Mouse (Mus musculus) heart, embryonic 15.5 days (tissue): ENCODE measurements at regions not wholly inside any gene's neighbourhood (a gene's known extent, or its start where the extent isn't known, plus 50 kb on each side); places are given as distances from the start of the nearest gene placed in this dataset.

Experiments
- ATAC-seq: fragments of 200-750 bp; cut with Nextera tagmentation; replicated peaks from 2 replicates; pipeline ENCODE4 v1.8.0; 2017; ENCODE audit warnings: low read depth, moderate TSS enrichment; ENCODE audit not compliant: insufficient number of reproducible peaks, insufficient read depth, low FRiP score
- H3K27ac ChIP-seq: fragments of 300-500 bp; sonication (generic); 2 replicates; pipeline ENCODE4 v1.5.1; 2015; ENCODE audit warnings: mild to moderate bottlenecking, inconsistent platforms
- H3K27me3 ChIP-seq: fragments of 300-500 bp; sonication (generic); 2 replicates; pipeline ENCODE4 v1.6.1; 2015; ENCODE audit warnings: inconsistent platforms
- H3K36me3 ChIP-seq: fragments of 300-500 bp; sonication (generic); 2 replicates; pipeline ENCODE4 v1.6.1; 2015; ENCODE audit warnings: mild to moderate bottlenecking, inconsistent platforms
- H3K4me1 ChIP-seq: fragments of 300-500 bp; sonication (generic); replicated peaks from 2 replicates; pipeline ENCODE4 v1.6.1; 2015; ENCODE audit warnings: inconsistent platforms
- H3K4me2 ChIP-seq: fragments of 300-500 bp; sonication (generic); 2 replicates; pipeline ENCODE4 v1.6.1; 2015; ENCODE audit warnings: inconsistent platforms, mild to moderate bottlenecking, moderate library complexity
- H3K4me3 ChIP-seq: fragments of 300-500 bp; sonication (generic); 2 replicates; pipeline ENCODE4 v1.5.1; 2015; ENCODE audit warnings: mild to moderate bottlenecking, inconsistent platforms
- H3K9ac ChIP-seq: fragments of 300-500 bp; sonication (generic); 2 replicates; pipeline ENCODE4 v1.6.1; 2015; ENCODE audit warnings: mild to moderate bottlenecking, inconsistent platforms
- H3K9me3 ChIP-seq: fragments of 300-500 bp; sonication (generic); replicated peaks from 2 replicates; pipeline ENCODE4 v1.6.1; 2016; ENCODE audit warnings: inconsistent platforms
- WGBS: fragments of 180-500 bp; shearing (Covaris S2); methylation state at CpG from one replicate; pipeline ENCODE4 v1.1.7; 2015; ENCODE audit warnings: mixed read lengths; 5-methylcytosine and 5-hydroxymethylcytosine counted together

DNA sequence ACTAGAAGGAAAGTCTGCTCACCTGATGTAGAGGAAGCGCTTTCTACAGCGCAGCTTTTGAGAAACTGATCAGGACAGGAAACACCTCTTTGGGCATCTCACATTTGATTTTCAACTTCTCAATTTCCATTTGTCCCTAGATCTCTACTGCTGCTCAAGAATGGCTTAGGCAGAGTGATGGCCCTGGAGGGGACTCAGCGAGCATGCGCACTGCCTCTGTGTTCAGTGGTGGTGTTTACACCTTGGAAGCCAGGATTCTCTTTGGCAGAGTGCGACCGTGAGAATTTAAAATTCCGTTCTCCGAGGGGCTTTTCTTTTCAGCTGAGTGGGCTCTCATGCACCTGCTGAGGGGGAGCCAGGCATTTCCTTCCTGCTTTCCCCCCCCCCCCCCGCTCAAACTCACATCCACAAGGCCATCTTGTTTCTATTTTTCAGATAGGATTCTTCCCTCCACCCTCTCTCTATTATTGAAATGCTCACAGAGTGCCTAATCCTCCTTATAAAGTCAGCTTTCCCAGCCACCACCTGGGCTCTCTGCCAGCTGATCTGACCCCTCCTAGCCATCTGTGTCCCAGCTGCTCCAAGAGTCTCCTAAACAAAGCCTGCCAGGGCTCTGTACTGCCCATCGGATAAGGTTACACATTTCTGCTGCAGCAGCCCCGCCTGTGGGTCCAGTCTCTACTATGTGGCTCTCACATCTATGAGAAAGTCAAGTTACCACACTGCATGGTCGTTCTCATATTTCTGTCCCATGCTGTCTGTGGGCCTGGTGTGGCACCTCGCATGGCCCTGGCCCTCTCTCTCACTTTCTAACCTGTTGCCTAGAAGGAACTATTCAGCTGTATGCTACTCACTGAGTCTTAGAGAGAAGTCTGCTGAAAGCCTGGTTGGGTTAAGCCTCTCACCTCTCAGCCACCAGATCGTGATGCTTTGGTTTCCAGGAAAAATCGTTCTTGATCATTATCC, 252.2 kb downstream of the Ankrd50 start:
- no peaks in the 10 kb centered on the region for H3K36me3 ChIP-seq

DNA sequence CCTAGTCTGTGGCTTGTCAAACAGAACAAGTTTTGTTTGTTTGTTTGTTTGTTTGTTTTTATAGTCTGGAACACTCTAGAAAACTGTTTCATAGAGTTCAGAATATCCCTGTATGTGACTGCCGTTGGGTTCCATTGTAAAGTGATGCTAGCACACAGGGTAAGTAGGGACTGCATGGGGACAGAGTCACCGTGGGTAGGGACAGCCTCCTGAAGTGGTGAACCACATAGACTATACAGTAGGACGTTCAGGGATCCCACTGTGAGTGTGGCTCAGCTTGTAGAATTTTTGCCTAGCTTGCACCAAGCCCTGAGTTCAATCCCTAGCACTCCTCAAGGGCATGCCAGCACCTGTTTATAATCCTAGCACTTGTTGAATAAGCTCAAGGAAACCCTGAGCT, 253.1 kb downstream of the Ankrd50 start:
- Histone ChIP-seq H3K27ac (peak overlapping the region; percentile 83), H3K9ac (no peak overlapping the region), H3K4me3 (no peak overlapping the region), H3K9me3 (no peaks in the 10 kb centered on the region), H3K4me1 (peaks cover 21% of the 10 kb centered on the region), H3K4me2 (no peak overlapping the region), H3K27me3 (no peaks in the 10 kb centered on the region), H3K36me3 (no peaks in the 10 kb centered on the region)
- ATAC-seq: no peak
- WGBS: 80% methylated on average over 3 of the region's 3 CpGs

More for the DNA sequence above, 252.2 kb downstream of the Ankrd50 start:
- Histone ChIP-seq H3K4me2 (peak overlapping the region; percentile 43), H3K9ac (no peak overlapping the region), H3K9me3 (no peaks in the 10 kb centered on the region), H3K4me1 (peaks cover 21% of the 10 kb centered on the region), H3K27me3 (no peaks in the 10 kb centered on the region), H3K27ac (peak overlapping the region; percentile 83), H3K4me3 (no peak overlapping the region)
- 43% methylated on average over 15 of the region's 15 CpGs for WGBS
- ATAC-seq: peak; percentile 89

DNA sequence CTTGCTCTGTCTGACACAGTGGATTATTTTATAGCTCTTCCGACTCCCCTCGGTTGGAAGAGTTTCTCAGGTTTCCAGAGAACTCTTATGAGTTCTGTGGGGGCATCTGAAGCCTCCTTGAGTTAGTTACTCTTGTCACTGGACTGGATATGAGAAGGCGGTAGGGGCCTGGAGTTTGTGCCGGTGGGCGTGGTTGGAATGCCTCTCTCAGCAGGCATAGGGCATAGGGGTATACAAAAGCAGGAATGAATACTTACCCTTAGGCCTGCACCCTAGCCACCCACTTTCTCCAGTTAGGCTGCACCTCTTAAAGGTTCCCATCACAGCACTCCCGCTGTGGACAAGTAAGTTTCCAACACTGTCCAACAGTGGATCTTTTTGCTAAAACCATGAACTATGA, 253.8 kb downstream of the Ankrd50 start:
- no peaks in the 10 kb centered on the region for H3K27me3 ChIP-seq
- ATAC-seq: no peak
- no peak overlapping the region for H3K4me2 ChIP-seq
- H3K27ac ChIP-seq: no peak overlapping the region
- WGBS: 89% methylated on average over 6 of the region's 6 CpGs
- H3K4me1 ChIP-seq: peaks cover 21% of the 10 kb centered on the region
- no peaks in the 10 kb centered on the region for H3K9me3 ChIP-seq
- no peak overlapping the region for H3K9ac ChIP-seq
- no peak overlapping the region for H3K4me3 ChIP-seq
- H3K36me3 ChIP-seq: no peaks in the 10 kb centered on the region

DNA sequence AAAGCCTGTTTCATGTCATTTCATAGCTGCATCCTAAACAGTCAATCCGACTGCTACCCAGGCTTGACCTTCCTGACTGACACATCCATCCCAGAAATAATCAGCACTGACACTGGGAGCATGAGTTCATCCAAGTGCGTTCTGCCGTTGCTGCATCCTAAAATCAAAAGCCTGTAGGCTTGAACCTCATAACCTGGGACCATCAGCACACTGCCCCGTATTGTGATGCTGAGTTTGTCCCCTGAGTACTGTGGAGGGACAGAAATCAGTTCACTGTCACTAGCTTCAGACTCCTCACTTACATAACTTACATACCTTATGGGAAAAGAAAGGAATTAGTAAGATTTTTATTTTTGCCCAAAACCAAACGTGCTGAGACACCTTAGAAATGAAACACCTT, 255.0 kb downstream of the Ankrd50 start:
- H3K9ac ChIP-seq: no peak overlapping the region
- no peaks in the 10 kb centered on the region for H3K36me3 ChIP-seq
- no peaks in the 10 kb centered on the region for H3K9me3 ChIP-seq
- peaks cover 21% of the 10 kb centered on the region for H3K4me1 ChIP-seq
- no peak overlapping the region for H3K4me2 ChIP-seq
- H3K4me3 ChIP-seq: no peak overlapping the region
- no peak for ATAC-seq
- no peaks in the 10 kb centered on the region for H3K27me3 ChIP-seq
- 71% methylated on average over 5 of the region's 5 CpGs for WGBS
- peak overlapping the region; percentile 8; the same call in 1 of the 2 replicates for H3K27ac ChIP-seq

DNA sequence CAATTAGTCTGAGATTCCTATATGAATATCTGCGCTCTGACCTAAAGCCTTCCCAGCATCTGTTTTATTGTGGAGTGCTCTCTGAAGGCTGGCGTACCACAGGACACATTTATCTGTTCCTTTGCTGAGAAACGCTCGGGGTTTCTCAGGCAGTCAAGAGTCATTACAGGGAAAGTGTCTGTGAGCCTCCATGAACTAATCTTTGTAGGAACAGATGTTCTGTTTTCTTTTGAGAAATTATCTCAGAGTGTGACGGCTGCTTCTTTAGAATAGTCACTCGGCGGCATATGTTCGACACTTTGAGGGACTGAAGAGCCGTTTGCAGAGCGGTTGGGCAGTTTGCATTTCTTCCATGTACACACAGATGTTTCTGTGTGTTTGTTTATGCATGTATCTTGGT, 255.6 kb downstream of the Ankrd50 start:
- no peak overlapping the region for H3K4me3 ChIP-seq
- WGBS: 37% methylated on average over 10 of the region's 10 CpGs
- ATAC-seq: no peak
- H3K9ac ChIP-seq: no peak overlapping the region
- H3K4me1 ChIP-seq: peaks cover 21% of the 10 kb centered on the region
- H3K36me3 ChIP-seq: no peaks in the 10 kb centered on the region
- no peak overlapping the region for H3K27ac ChIP-seq
- no peak overlapping the region for H3K4me2 ChIP-seq
- H3K9me3 ChIP-seq: no peaks in the 10 kb centered on the region
- no peaks in the 10 kb centered on the region for H3K27me3 ChIP-seq

DNA sequence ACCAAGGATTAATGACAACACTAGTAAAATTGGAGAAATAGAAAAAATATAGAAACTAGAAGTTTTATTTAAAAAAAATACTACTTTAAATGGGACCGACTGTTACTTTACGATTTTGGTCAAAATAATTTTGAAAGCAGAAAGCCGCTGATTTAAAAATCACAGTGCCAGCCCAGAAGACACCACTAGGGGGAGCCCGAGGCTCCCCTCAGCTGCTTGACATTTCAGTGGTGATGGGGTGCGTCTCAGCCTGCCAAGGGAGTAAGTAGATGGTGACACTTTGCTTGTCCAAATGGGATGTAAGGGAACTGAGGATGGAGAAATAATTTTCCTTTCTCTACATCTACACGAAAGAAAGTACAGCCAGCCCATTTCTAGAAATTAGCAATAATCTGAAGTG, 257.0 kb downstream of the Ankrd50 start:
- no peaks in the 10 kb centered on the region for H3K9me3 ChIP-seq
- no peak overlapping the region for H3K9ac ChIP-seq
- peaks cover 18% of the 10 kb centered on the region for H3K4me1 ChIP-seq
- H3K4me3 ChIP-seq: no peak overlapping the region
- no peak for ATAC-seq
- no peak overlapping the region for H3K27ac ChIP-seq
- WGBS: 16% methylated on average over 6 of the region's 6 CpGs
- no peaks in the 10 kb centered on the region for H3K27me3 ChIP-seq
- no peaks in the 10 kb centered on the region for H3K36me3 ChIP-seq
- no peak overlapping the region for H3K4me2 ChIP-seq

DNA sequence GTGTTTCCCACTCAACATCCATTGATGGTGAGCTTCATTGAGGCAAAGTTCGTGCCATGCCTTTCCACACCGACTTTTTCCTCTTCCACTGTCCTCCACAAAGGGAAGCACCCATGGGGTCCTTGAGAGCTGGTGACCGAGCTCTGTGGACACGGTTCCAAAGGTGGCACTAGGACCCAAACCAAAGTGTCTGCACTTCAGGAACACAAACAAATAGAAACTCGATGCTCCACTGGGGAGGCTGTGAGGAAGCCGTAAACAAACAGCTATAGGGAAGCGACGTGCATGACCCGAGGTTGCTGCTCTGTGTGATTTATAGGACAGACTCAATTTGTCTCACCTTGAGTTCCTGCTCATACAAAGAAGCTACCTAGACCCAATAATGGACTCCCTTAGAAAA, 257.5 kb downstream of the Ankrd50 start:
- H3K4me3 ChIP-seq: no peak overlapping the region
- no peaks in the 10 kb centered on the region for H3K27me3 ChIP-seq
- peaks cover 13% of the 10 kb centered on the region for H3K4me1 ChIP-seq
- H3K27ac ChIP-seq: no peak overlapping the region
- ATAC-seq: no peak
- no peaks in the 10 kb centered on the region for H3K9me3 ChIP-seq
- no peak overlapping the region for H3K9ac ChIP-seq
- no peaks in the 10 kb centered on the region for H3K36me3 ChIP-seq
- H3K4me2 ChIP-seq: no peak overlapping the region
- 73% methylated on average over 9 of the region's 9 CpGs for WGBS

DNA sequence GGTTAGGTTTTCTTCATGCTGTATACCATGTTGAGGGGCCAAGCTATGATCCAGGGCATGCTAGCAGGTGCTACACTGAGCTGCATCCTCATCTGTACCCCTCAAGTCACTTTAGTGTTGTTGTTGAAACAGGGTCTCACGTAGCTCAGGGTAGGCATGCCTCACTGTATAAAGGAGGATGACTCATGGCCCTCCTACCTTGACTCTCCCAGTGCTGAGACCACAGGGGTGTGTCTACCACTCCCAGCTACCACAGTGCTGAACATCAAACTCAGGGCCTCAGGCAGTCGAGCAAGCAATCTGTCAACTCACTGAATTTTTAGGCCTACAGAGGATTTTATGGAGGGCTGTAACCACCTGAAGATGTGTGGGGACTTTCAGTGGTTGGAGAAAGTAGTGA, 258.5 kb downstream of the Ankrd50 start:
- 56% methylated on average over 2 of the region's 2 CpGs for WGBS
- H3K36me3 ChIP-seq: no peaks in the 10 kb centered on the region
- H3K4me1 ChIP-seq: 0 out of 2 replicates have a peak, but pooled peaks cover 6% of the 10 kb centered on the region
- no peak overlapping the region for H3K4me3 ChIP-seq
- H3K9ac ChIP-seq: no peak overlapping the region
- H3K9me3 ChIP-seq: no peaks in the 10 kb centered on the region
- no peak overlapping the region for H3K27ac ChIP-seq
- ATAC-seq: no peak
- no peak overlapping the region for H3K4me2 ChIP-seq
- H3K27me3 ChIP-seq: no peaks in the 10 kb centered on the region

DNA sequence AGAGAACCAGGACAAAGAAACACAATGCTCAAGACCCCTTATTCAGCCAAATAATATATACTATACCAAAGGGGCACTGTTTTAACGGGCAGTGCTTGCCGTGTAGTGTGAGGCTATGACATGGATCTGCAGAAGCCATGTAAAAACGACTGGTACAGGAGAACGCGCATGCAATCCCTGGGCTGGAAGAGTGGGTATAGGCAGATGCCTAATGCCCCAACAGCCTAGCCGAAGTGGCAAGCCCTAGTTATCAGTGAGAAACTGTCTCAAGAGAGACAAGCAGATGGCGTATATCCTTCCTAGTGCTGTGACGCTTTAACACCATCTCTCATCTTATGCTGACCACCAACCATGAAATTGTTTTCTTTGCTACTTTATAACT, 262.8 kb downstream of the Ankrd50 start:
- WGBS: 79% methylated on average over 8 of the region's 8 CpGs
- H3K27me3 ChIP-seq: no peaks in the 10 kb centered on the region

DNA sequence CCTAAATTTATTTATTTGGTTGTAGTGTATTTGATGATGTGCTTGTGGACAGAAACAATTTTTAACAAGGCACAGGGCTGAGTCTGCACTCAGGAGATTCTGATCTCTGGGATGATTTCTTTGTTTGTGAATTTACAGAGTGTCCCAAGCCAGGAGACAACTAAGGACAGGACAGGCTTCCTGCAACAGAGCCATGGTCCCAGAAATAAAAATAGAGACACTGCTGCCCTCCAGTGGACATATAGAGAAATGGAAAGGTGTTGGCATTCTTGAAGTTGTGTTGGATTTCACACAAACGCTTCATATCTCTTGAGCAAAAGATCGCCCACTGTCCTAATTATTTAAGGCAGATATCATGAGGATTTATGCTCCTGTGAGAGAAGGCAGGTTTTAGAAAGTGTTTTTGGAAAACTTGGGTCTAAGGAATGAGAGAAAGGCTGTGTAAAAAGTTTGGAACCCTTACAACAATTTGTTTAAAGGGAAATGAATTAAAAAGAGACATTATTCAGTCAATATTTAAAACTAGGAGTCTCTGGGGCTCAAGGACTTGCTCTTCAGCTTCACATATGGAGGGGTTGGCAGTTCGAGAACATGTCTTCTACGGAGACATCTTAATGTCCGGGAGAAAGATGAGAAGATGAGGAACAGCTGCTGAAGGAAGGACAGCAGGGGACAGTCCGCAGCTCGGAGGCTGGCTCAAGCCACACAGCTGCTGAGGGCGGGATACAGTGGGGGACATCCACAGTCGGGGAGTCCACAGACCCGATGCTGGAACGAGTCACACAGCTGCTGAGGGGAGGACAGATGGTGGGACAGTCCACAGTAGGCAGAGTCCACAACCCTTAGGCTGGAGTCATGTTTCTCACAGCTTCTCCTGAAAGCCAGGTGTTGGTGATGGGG, 263.5 kb downstream of the Ankrd50 start:
- Histone ChIP-seq H3K9ac (no peak overlapping the region), H3K9me3 (no peaks in the 10 kb centered on the region), H3K4me1 (no peaks in the 10 kb centered on the region), H3K27ac (no peak overlapping the region), H3K36me3 (no peaks in the 10 kb centered on the region), H3K4me2 (no peak overlapping the region), H3K4me3 (no peak overlapping the region), H3K27me3 (no peaks in the 10 kb centered on the region)
- ATAC-seq: no peak
- 38% methylated on average over 11 of the region's 11 CpGs for WGBS

More for the DNA sequence above, 262.8 kb downstream of the Ankrd50 start:
- Histone ChIP-seq H3K27ac (no peak overlapping the region), H3K36me3 (no peaks in the 10 kb centered on the region), H3K4me1 (no peaks in the 10 kb centered on the region), H3K9me3 (no peaks in the 10 kb centered on the region), H3K4me3 (no peak overlapping the region), H3K4me2 (no peak overlapping the region), H3K9ac (no peak overlapping the region)
- no peak for ATAC-seq

DNA sequence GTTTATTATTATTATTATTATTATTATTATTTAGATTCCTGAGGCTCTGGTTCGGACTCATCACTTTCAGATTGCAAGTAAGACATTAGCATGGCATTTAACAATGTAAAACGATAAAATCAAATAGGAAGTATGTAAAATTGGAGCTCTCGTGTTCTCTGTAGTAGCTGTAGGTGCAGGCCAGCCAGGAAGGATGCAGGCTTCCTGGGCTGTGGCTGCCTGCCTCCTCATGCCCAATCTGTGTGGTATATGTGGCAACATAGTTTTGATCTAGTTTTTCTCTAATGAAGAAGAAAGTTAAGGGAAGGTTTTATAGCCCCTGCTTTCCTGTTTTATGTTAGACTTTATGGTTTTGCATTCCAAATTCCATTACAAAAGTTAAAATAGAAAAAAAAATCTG, 275.6 kb downstream of the Ankrd50 start:
- ATAC-seq: no peak
- no peak overlapping the region for H3K4me2 ChIP-seq
- H3K9ac ChIP-seq: no peak overlapping the region
- H3K27me3 ChIP-seq: no peaks in the 10 kb centered on the region
- no peaks in the 10 kb centered on the region for H3K9me3 ChIP-seq
- WGBS: 70% methylated on average over 3 of the region's 3 CpGs
- H3K4me1 ChIP-seq: no peaks in the 10 kb centered on the region
- no peaks in the 10 kb centered on the region for H3K36me3 ChIP-seq
- no peak overlapping the region for H3K27ac ChIP-seq
- no peak overlapping the region for H3K4me3 ChIP-seq
